In the genomic region with DNA sequence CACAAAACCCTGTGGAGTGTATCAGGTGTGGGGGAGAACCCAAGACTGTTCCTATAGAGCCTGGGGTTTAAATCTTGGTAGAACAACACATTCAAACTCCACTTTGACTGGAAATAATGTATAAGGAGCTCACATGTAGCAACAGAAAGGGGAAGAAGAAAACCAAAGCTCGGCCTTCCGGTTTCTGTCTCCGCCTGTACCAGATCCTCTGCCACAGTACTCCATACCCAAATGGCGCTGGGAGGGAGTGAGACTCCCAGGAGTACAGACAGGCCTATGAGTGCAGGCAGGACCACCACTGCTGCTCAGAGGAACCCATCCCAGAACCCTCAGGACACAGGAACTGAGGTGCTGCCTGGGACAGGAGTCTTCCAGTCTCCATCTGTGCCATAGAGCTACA, we compare ENCODE assay signal across 28 mouse cellular contexts. TPM values are rescaled to one million over a fixed set of nuclear protein-coding genes. Genes with fewer than 3 reads are reported as not detected.
"Had no signal": no experiment of that assay in that cellular context is flagged by ENCODE, and none has a peak within 500 bp of the region (broad histone marks: within the 10 kb centered on the region; RNA-seq: fewer than 3 reads in every experiment).

No protein-coding gene starts in this region.

- DNase-seq: gastrocnemius, postnatal 14 days; gastrocnemius, postnatal 36 days; heart, adult 18-20 months; heart, postnatal 14 days; heart, postnatal 4 days; kidney, adult 18-20 months; kidney, adult 9 months; kidney, postnatal 14 days; kidney, postnatal 36 days; layer of hippocampus, adult 9-11 months; layer of hippocampus, postnatal 36 days; left cerebral cortex, postnatal 4 days had no signal

- H3K9ac ChIP-seq: heart, embryonic 13.5 days; heart, embryonic 15.5 days; hindbrain, embryonic 12.5 days; hindbrain, embryonic 14.5 days; intestine, embryonic 15.5 days; kidney, embryonic 15.5 days; limb, embryonic 13.5 days; limb, embryonic 15.5 days; liver, embryonic 12.5 days had no signal

- H3K4me3 ChIP-seq: heart, embryonic 13.5 days; heart, embryonic 15.5 days; hindbrain, embryonic 10.5 days; hindbrain, embryonic 12.5 days; intestine, embryonic 15.5 days; kidney, embryonic 15.5 days; limb, embryonic 13.5 days; limb, embryonic 15.5 days; liver, embryonic 12.5 days had no signal

- H3K27me3 ChIP-seq: heart, embryonic 13.5 days; heart, embryonic 15.5 days; hindbrain, embryonic 12.5 days; intestine, embryonic 15.5 days; kidney, embryonic 15.5 days; limb, embryonic 13.5 days; liver, embryonic 12.5 days had no signal

- H3K27ac ChIP-seq: heart, embryonic 13.5 days; heart, embryonic 15.5 days; hindbrain, embryonic 10.5 days; hindbrain, embryonic 12.5 days; hindbrain, embryonic 14.5 days; intestine, embryonic 15.5 days; kidney, embryonic 15.5 days; kidney, postnatal 0 days; limb, embryonic 13.5 days; limb, embryonic 15.5 days; liver, embryonic 12.5 days had no signal

- H3K36me3 ChIP-seq: heart, embryonic 13.5 days; heart, embryonic 15.5 days; hindbrain, embryonic 10.5 days; hindbrain, embryonic 12.5 days; intestine, embryonic 15.5 days; kidney, embryonic 15.5 days; limb, embryonic 13.5 days; limb, embryonic 15.5 days; liver, embryonic 12.5 days had no signal

- ATAC-seq: hindbrain, embryonic 16.5 days; inflammation-experienced regulatory T-cells, adult 6 months; intestine, embryonic 15.5 days; intestine, postnatal 0 days; liver, embryonic 12.5 days had no signal

- H3K9me3 ChIP-seq: heart, embryonic 13.5 days; heart, embryonic 15.5 days; hindbrain, embryonic 10.5 days; hindbrain, embryonic 12.5 days; intestine, embryonic 15.5 days; kidney, embryonic 15.5 days; limb, embryonic 13.5 days; limb, embryonic 15.5 days; liver, embryonic 12.5 days had no signal

- H3K4me1 ChIP-seq: heart, embryonic 15.5 days; hindbrain, embryonic 10.5 days; hindbrain, embryonic 12.5 days; intestine, embryonic 15.5 days; kidney, embryonic 15.5 days; liver, embryonic 12.5 days had no signal

- H3K4me2 ChIP-seq: heart, embryonic 11.5 days; heart, embryonic 13.5 days; heart, embryonic 15.5 days; hindbrain, embryonic 12.5 days; hindbrain, embryonic 14.5 days; intestine, embryonic 15.5 days; kidney, embryonic 15.5 days; limb, embryonic 13.5 days; limb, embryonic 15.5 days; liver, embryonic 12.5 days had no signal

RNA-seq across cellular contexts. Expression of gene Sfrp2, which starts 57.7 kb away (rescaled TPM):
- total RNA-seq: liver, adult 2 months had no signal
